Mouse (Mus musculus) midbrain, embryonic 13.5 days (tissue): ENCODE data around the gene Vps8. TPM values are rescaled to one million over a fixed set of nuclear protein-coding genes. Genes with fewer than 3 reads are reported as not detected.

Experiments
- ATAC-seq: fragments of 200-750 bp; cut with Nextera tagmentation; 2 replicates; pipeline ENCODE4 v1.8.0; 2017; ENCODE audit warnings: mild to moderate bottlenecking, moderate TSS enrichment, moderate library complexity
- H3K27ac ChIP-seq: fragments of 300-500 bp; sonication (generic); 2 replicates; pipeline ENCODE4 v1.5.1; 2015; ENCODE audit warnings: inconsistent platforms, mild to moderate bottlenecking, moderate library complexity
- H3K27me3 ChIP-seq: fragments of 300-500 bp; sonication (generic); 2 replicates; pipeline ENCODE4 v1.6.1; 2015; ENCODE audit warnings: mild to moderate bottlenecking, inconsistent platforms
- H3K36me3 ChIP-seq: fragments of 300-500 bp; sonication (generic); 2 replicates; pipeline ENCODE4 v1.6.1; 2015; ENCODE audit warnings: mild to moderate bottlenecking, inconsistent platforms
- H3K4me1 ChIP-seq: fragments of 300-500 bp; sonication (generic); replicated peaks from 2 replicates; pipeline ENCODE4 v1.6.1; 2015; ENCODE audit warnings: inconsistent platforms
- H3K4me2 ChIP-seq: fragments of 300-500 bp; sonication (generic); replicated peaks from 2 replicates; pipeline ENCODE4 v1.6.1; 2015; ENCODE audit warnings: moderate library complexity, mild to moderate bottlenecking, inconsistent platforms
- H3K4me3 ChIP-seq: fragments of 300-500 bp; sonication (generic); replicated peaks from 2 replicates; pipeline ENCODE4 v1.5.1; 2015; ENCODE audit warnings: mild to moderate bottlenecking, inconsistent platforms
- H3K9ac ChIP-seq: fragments of 300-500 bp; sonication (generic); replicated peaks from 2 replicates; pipeline ENCODE4 v1.6.1; 2015; ENCODE audit warnings: mild to moderate bottlenecking, inconsistent platforms
- H3K9me3 ChIP-seq: fragments of 300-500 bp; sonication (generic); 2 replicates; pipeline ENCODE4 v1.6.1; 2016; ENCODE audit warnings: mild to moderate bottlenecking, inconsistent platforms
- WGBS: fragments of 180-500 bp; shearing (Covaris S2); methylation state at CpG from one replicate; pipeline ENCODE4 v1.1.7; 2015; 5-methylcytosine and 5-hydroxymethylcytosine counted together
- polyA plus RNA-seq: library from polyadenylated mRNA; unstranded; fragments of >200 nt; fragmentation: Nextera tagmentation; extraction: Ambion mirVana; gene quantifications from 2 replicates; pipeline ENCODE4 v1.2.1, GENCODE M21; 2015

Gene Vps8
- polyA plus RNA-seq, 1 experiment from 2014 or later = 33.4 TPM

GRCm38 (mm10) chr16:21533503-21533902 lies 110.6 kb downstream of the Vps8 start:
- no peak for ATAC-seq
- no peak overlapping the region for H3K4me2 ChIP-seq
- H3K27ac ChIP-seq = no peak overlapping the region
- H3K4me1 ChIP-seq = no peaks in the 10 kb centered on the region
- peaks cover 9% of the 10 kb centered on the region for H3K36me3 ChIP-seq
- WGBS = 88% methylated on average over 4 of the region's 4 CpGs
- H3K4me3 ChIP-seq = no peak overlapping the region
- H3K9ac ChIP-seq = no peak overlapping the region
- no peaks in the 10 kb centered on the region for H3K9me3 ChIP-seq
- no peaks in the 10 kb centered on the region for H3K27me3 ChIP-seq

- Histone ChIP-seq H3K27me3 (no peaks in the 10 kb centered on the region), H3K27ac (no peak overlapping the region), H3K36me3 (peaks cover 14% of the 10 kb centered on the region), H3K9me3 (no peaks in the 10 kb centered on the region), H3K4me2 (no peak overlapping the region), H3K4me3 (no peak overlapping the region), H3K9ac (no peak overlapping the region), H3K4me1 (no peaks in the 10 kb centered on the region)
- no peak for ATAC-seq
- 90% methylated on average over 7 of the region's 7 CpGs for WGBS
Measured at GRCm38 (mm10) chr16:21536240-21537005, 113.5 kb downstream of the Vps8 start.

GRCm38 (mm10) chr16:21537312-21537711 lies 114.4 kb downstream of the Vps8 start:
- no peak overlapping the region for H3K4me2 ChIP-seq
- ATAC-seq = no peak
- WGBS = 55% methylated on average over 3 of the region's 3 CpGs
- H3K27ac ChIP-seq = no peak overlapping the region
- H3K9ac ChIP-seq = no peak overlapping the region
- H3K27me3 ChIP-seq = no peaks in the 10 kb centered on the region
- H3K36me3 ChIP-seq = peaks cover 14% of the 10 kb centered on the region
- H3K4me1 ChIP-seq = no peaks in the 10 kb centered on the region
- no peaks in the 10 kb centered on the region for H3K9me3 ChIP-seq
- H3K4me3 ChIP-seq = no peak overlapping the region

- H3K27ac ChIP-seq = no peak overlapping the region
- no peak overlapping the region for H3K9ac ChIP-seq
- no peak for ATAC-seq
- 65% methylated on average over 2 of the region's 2 CpGs for WGBS
- no peaks in the 10 kb centered on the region for H3K27me3 ChIP-seq
- H3K4me3 ChIP-seq = no peak overlapping the region
- no peaks in the 10 kb centered on the region for H3K4me1 ChIP-seq
- peaks cover 17% of the 10 kb centered on the region for H3K36me3 ChIP-seq
- no peaks in the 10 kb centered on the region for H3K9me3 ChIP-seq
- H3K4me2 ChIP-seq = no peak overlapping the region
Measured at GRCm38 (mm10) chr16:21538889-21539288, 116.0 kb downstream of the Vps8 start.

GRCm38 (mm10) chr16:21542559-21542958 lies 119.6 kb downstream of the Vps8 start:
- 48% methylated on average over 1 of the region's 1 CpGs for WGBS
- no peaks in the 10 kb centered on the region for H3K27me3 ChIP-seq
- no peak for ATAC-seq

GRCm38 (mm10) chr16:21547446-21547845 lies 124.5 kb downstream of the Vps8 start:
- peaks cover 13% of the 10 kb centered on the region; the same call in 1 of the 2 replicates for H3K4me1 ChIP-seq
- no peak overlapping the region for H3K9ac ChIP-seq
- WGBS = 41% methylated on average over 5 of the region's 5 CpGs
- peaks cover 17% of the 10 kb centered on the region for H3K36me3 ChIP-seq
- ATAC-seq = no peak
- H3K9me3 ChIP-seq = no peaks in the 10 kb centered on the region
- H3K4me3 ChIP-seq = no peak overlapping the region
- no peak overlapping the region for H3K27ac ChIP-seq
- no peak overlapping the region for H3K4me2 ChIP-seq
- H3K27me3 ChIP-seq = no peaks in the 10 kb centered on the region

More at GRCm38 (mm10) chr16:21542559-21542958, 119.6 kb downstream of the Vps8 start:
- Histone ChIP-seq H3K36me3 (peaks cover 22% of the 10 kb centered on the region), H3K9me3 (no peaks in the 10 kb centered on the region), H3K4me3 (no peak overlapping the region), H3K27ac (no peak overlapping the region), H3K4me1 (peaks cover 2% of the 10 kb centered on the region; the same call in 1 of the 2 replicates), H3K9ac (no peak overlapping the region), H3K4me2 (no peak overlapping the region)

GRCm38 (mm10) chr16:21549751-21550150 lies 126.8 kb downstream of the Vps8 start:
- no peak overlapping the region for H3K4me2 ChIP-seq
- H3K27ac ChIP-seq = no peak overlapping the region
- H3K9me3 ChIP-seq = no peaks in the 10 kb centered on the region
- H3K36me3 ChIP-seq = peaks cover 13% of the 10 kb centered on the region
- H3K9ac ChIP-seq = no peak overlapping the region
- peaks cover 13% of the 10 kb centered on the region; the same call in 1 of the 2 replicates for H3K4me1 ChIP-seq
- H3K27me3 ChIP-seq = no peaks in the 10 kb centered on the region
- no peak overlapping the region for H3K4me3 ChIP-seq
- no peak for ATAC-seq
- WGBS = 78% methylated on average over 4 of the region's 4 CpGs

- 79% methylated on average over 7 of the region's 7 CpGs for WGBS
- peaks cover 13% of the 10 kb centered on the region; the same call in 1 of the 2 replicates for H3K4me1 ChIP-seq
- no peak overlapping the region for H3K4me2 ChIP-seq
- H3K9me3 ChIP-seq = no peaks in the 10 kb centered on the region
- H3K27me3 ChIP-seq = no peaks in the 10 kb centered on the region
- no peak overlapping the region for H3K27ac ChIP-seq
- peak; percentile 77 for ATAC-seq
- peaks cover 9% of the 10 kb centered on the region for H3K36me3 ChIP-seq
- H3K4me3 ChIP-seq = no peak overlapping the region
- H3K9ac ChIP-seq = no peak overlapping the region
Measured at GRCm38 (mm10) chr16:21550453-21550852, 127.5 kb downstream of the Vps8 start.

- peaks cover 10% of the 10 kb centered on the region; the same call in 1 of the 2 replicates for H3K4me1 ChIP-seq
- no peaks in the 10 kb centered on the region for H3K9me3 ChIP-seq
- no peak overlapping the region for H3K9ac ChIP-seq
Measured at GRCm38 (mm10) chr16:21553506-21553905, 130.6 kb downstream of the Vps8 start.

GRCm38 (mm10) chr16:21562625-21563300 lies 139.8 kb downstream of the Vps8 start:
- no peak overlapping the region for H3K4me3 ChIP-seq
- peaks cover 17% of the 10 kb centered on the region for H3K36me3 ChIP-seq
- no peak overlapping the region for H3K9ac ChIP-seq
- 88% methylated on average over 3 of the region's 3 CpGs for WGBS
- no peaks in the 10 kb centered on the region for H3K9me3 ChIP-seq
- ATAC-seq = no peak
- no peak overlapping the region for H3K27ac ChIP-seq
- no peaks in the 10 kb centered on the region for H3K27me3 ChIP-seq
- no peak overlapping the region for H3K4me2 ChIP-seq
- no peaks in the 10 kb centered on the region for H3K4me1 ChIP-seq

More at GRCm38 (mm10) chr16:21553506-21553905, 130.6 kb downstream of the Vps8 start:
- no peak overlapping the region for H3K4me3 ChIP-seq
- WGBS = 81% methylated on average over 3 of the region's 3 CpGs
- ATAC-seq = no peak
- H3K4me2 ChIP-seq = no peak overlapping the region
- H3K27ac ChIP-seq = no peak overlapping the region
- no peaks in the 10 kb centered on the region for H3K27me3 ChIP-seq
- peaks cover 9% of the 10 kb centered on the region; the same call in 1 of the 2 replicates for H3K36me3 ChIP-seq

GRCm38 (mm10) chr16:21563322-21563721 lies 140.4 kb downstream of the Vps8 start:
- no peaks in the 10 kb centered on the region for H3K9me3 ChIP-seq
- H3K4me3 ChIP-seq = no peak overlapping the region
- no peak overlapping the region for H3K27ac ChIP-seq
- no peak for ATAC-seq
- peaks cover 21% of the 10 kb centered on the region for H3K36me3 ChIP-seq
- no peak overlapping the region for H3K4me2 ChIP-seq
- WGBS = 94% methylated on average over 6 of the region's 6 CpGs
- H3K4me1 ChIP-seq = no peaks in the 10 kb centered on the region
- no peaks in the 10 kb centered on the region for H3K27me3 ChIP-seq
- no peak overlapping the region for H3K9ac ChIP-seq

- 94% methylated on average over 5 of the region's 5 CpGs for WGBS
- no peak overlapping the region for H3K4me2 ChIP-seq
- no peak overlapping the region for H3K4me3 ChIP-seq
- peaks cover 4% of the 10 kb centered on the region; the same call in 1 of the 2 replicates for H3K36me3 ChIP-seq
- H3K9ac ChIP-seq = no peak overlapping the region
- no peaks in the 10 kb centered on the region for H3K9me3 ChIP-seq
- no peaks in the 10 kb centered on the region for H3K27me3 ChIP-seq
- H3K27ac ChIP-seq = no peak overlapping the region
- H3K4me1 ChIP-seq = no peaks in the 10 kb centered on the region
- no peak for ATAC-seq
Measured at GRCm38 (mm10) chr16:21567093-21567492, 144.2 kb downstream of the Vps8 start.
